Mouse (Mus musculus) splenic B cell, adult 2 months (primary cell): Measurements from ENCODE around the gene Sbf2.

Source experiments
- DNase-seq: peaks from one replicate; pipeline ENCODE4 v3.0.0-alpha.2; 2011; ENCODE audit warnings: low read depth, low spot score
- H3K27me3 ChIP-seq: 2 replicates; pipeline ENCODE4 v1.6.1; 2012; ENCODE audit warnings: mild to moderate bottlenecking, low read length, moderate library complexity, mixed read lengths; ENCODE audit not compliant: control insufficient read depth, poor library complexity, insufficient read depth, severe bottlenecking
- H3K36me3 ChIP-seq: 2 replicates; pipeline ENCODE4 v1.6.1; 2012; ENCODE audit warnings: mild to moderate bottlenecking, low read length, moderate library complexity, mixed read lengths; ENCODE audit not compliant: control insufficient read depth, poor library complexity, insufficient read depth, severe bottlenecking

The Sbf2 gene

GRCm38 (mm10) chr7:110305486-110305885 is 309.2 kb downstream of the Sbf2 start:
- DNase-seq, result no peak
- Histone ChIP-seq H3K27me3 (no peaks in the 10 kb centered on the region), H3K36me3 (no peaks in the 10 kb centered on the region)

DNA sequence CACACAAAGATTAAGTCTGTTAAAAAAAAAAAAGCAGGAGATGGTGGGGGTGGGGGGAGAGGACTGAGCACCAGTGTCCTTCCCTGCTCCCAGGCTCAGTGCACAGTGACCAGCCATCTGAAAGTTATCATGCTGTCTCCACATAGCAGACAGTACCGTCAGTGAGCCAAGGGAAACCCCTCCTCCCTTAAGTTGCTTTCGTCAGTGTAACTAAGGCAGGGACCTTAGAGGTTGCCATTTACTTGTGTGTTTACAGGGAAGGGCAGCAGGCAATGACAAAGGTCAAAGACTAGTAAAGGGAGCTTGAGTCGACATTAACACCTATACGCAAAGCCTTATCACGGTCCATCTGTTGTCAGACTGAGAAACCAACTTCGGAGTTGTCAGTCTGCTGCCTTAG is 311.8 kb downstream of the Sbf2 start:
- DNase-seq, result no peak
- H3K27me3 ChIP-seq, result no peaks in the 10 kb centered on the region
- no peaks in the 10 kb centered on the region for H3K36me3 ChIP-seq

- H3K27me3 ChIP-seq, result no peaks in the 10 kb centered on the region
- no peaks in the 10 kb centered on the region for H3K36me3 ChIP-seq
- DNase-seq, result no peak
Measured at GRCm38 (mm10) chr7:110298739-110299410, 315.8 kb downstream of the Sbf2 start.

DNA sequence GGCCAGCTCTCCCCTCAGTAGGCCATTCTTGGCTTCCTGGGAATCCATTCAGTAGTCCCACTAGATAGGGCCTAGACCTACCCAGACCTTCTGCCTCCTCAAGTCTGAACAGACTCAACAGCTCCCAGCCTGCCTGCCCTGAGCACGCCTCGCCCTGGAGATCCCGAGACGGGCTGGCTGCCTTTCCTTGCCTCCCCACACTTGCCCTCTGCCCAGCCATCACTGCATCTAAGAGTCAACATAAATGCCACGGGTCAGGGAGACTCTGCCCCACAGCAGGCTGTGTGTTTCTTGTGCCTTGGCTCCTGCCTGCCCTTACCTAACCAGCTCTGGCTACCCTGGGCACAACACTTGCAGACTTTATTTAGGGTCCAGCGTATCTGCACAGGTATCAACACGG is 316.6 kb downstream of the Sbf2 start:
- Histone ChIP-seq H3K27me3 (no peaks in the 10 kb centered on the region), H3K36me3 (no peaks in the 10 kb centered on the region)
- no peak for DNase-seq

GRCm38 (mm10) chr7:110297611-110298010 is 317.1 kb downstream of the Sbf2 start:
- no peak for DNase-seq
- Histone ChIP-seq H3K36me3 (no peaks in the 10 kb centered on the region), H3K27me3 (no peaks in the 10 kb centered on the region)

DNA sequence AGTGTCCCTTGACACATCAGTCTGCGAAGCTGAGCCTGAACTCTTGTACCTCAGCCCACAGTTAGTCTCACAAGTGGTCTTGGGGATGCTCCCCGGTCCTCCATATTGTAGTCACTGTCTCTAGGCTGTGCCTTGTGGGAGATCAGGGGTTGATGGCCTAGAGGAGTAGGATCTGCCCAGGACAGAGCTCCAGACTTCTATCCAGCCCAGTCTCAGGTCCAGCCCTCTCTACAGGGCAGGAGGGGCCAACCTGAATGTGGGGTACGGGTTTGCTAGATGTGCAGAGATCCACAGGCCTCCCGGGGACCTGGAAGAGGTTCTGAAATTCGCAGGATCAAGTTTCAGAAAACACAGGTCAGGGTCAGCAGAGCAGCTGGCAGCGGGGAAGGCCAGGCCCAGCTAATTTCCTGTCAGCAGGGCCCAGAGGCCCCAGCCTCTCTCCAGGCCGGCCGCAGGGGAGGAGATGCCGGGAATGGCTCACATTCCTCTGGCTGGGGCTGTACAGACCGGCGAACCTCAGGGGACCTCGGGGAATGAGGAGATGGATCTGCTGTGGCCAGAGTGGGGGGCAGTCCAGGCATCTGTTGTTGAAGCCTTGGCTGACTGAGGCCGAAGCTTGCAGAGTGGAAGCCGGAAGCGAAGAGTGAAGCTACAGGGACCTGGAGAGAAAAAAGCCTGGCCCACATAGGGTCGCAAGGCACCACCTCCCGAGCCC is 317.7 kb downstream of the Sbf2 start:
- no peaks in the 10 kb centered on the region for H3K27me3 ChIP-seq
- no peak for DNase-seq
- no peaks in the 10 kb centered on the region for H3K36me3 ChIP-seq

DNA sequence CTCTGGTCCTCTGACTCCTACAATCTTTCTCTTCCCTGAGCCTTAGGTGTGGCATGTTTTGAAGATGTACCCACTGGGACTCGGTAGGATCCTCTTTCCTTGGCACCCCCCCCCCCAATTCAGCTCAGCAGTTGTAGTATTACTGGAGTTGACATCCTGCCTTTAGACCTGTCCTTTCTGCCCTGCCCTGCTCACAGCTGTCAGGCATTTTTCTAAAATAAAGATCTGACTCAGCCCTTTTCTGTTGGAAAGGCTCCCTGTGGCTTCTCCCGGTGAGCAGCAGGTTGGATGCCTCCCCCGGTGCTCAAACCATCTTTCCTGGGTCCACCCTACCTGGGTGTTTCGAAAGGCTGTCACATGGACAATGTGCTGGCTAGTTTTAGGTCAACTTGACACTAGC is 325.1 kb downstream of the Sbf2 start:
- Histone ChIP-seq H3K36me3 (0 out of 2 replicates have a peak, but pooled peaks cover 2% of the 10 kb centered on the region), H3K27me3 (no peaks in the 10 kb centered on the region)
- no peak for DNase-seq

- H3K36me3 ChIP-seq, result peaks cover 5% of the 10 kb centered on the region; the same call in 1 of the 2 replicates
- DNase-seq, result no peak
- H3K27me3 ChIP-seq, result no peaks in the 10 kb centered on the region
Measured at GRCm38 (mm10) chr7:110288731-110289191, 326.0 kb downstream of the Sbf2 start.

- Histone ChIP-seq H3K36me3 (peaks cover 6% of the 10 kb centered on the region; the same call in 1 of the 2 replicates), H3K27me3 (no peaks in the 10 kb centered on the region)
- no peak for DNase-seq
Measured at GRCm38 (mm10) chr7:110288191-110288604, 326.5 kb downstream of the Sbf2 start.

GRCm38 (mm10) chr7:110287476-110288071 is 327.1 kb downstream of the Sbf2 start:
- no peak for DNase-seq
- Histone ChIP-seq H3K27me3 (no peaks in the 10 kb centered on the region), H3K36me3 (peaks cover 6% of the 10 kb centered on the region; the same call in 1 of the 2 replicates)

DNA sequence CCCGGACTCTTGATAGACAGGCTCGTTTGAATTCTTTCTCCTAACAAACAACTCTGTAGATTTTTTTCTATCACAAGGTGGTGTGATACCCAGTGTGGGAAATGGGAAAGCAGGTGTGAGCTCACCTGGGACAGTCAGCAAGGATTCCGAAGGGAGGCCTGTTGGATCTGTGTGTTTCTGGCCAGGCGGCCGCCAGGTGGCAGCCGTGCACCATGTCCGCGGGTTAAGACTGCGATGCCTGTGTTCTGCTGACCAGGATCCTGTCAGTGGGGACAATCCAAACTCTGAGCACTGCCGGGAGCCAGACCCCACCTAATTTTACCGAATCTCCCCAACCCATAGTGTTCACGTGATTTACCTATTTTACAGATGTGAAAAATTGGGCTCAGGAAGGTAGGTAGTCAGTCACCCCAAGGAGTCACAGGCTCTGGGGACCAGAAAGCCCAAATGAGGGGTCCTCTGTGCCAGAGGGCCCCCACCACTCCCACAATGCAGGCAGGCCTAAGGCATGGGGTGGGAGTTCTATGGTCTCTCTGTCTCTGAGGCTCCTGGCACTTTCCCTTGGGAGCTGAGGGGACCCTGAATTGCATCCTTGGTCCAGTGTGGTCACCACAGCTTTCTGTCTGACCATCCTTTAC is 327.8 kb downstream of the Sbf2 start:
- H3K36me3 ChIP-seq, result peaks cover 7% of the 10 kb centered on the region
- peak; percentile 84 for DNase-seq
- no peaks in the 10 kb centered on the region for H3K27me3 ChIP-seq

- Histone ChIP-seq H3K27me3 (no peaks in the 10 kb centered on the region), H3K36me3 (peaks cover 12% of the 10 kb centered on the region)
- DNase-seq, result peak; percentile 94
Measured at GRCm38 (mm10) chr7:110286198-110286732, 328.5 kb downstream of the Sbf2 start.

DNA sequence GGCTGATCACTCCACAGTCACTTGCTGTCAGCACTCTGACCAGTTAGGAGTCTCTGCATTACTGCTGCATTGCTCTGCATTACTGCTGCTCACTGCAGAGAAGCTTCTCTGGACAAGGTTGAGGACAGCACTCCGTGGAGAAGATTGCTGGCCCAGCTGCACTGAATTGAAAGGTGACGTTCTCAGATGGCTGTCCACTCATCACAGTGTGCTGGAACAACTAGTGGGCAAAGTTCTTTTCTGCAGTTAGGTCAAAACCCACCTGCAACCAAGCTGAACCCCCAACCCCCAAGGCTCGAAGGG is 328.9 kb downstream of the Sbf2 start:
- no peak for DNase-seq
- no peaks in the 10 kb centered on the region for H3K27me3 ChIP-seq
- peaks cover 16% of the 10 kb centered on the region for H3K36me3 ChIP-seq

DNA sequence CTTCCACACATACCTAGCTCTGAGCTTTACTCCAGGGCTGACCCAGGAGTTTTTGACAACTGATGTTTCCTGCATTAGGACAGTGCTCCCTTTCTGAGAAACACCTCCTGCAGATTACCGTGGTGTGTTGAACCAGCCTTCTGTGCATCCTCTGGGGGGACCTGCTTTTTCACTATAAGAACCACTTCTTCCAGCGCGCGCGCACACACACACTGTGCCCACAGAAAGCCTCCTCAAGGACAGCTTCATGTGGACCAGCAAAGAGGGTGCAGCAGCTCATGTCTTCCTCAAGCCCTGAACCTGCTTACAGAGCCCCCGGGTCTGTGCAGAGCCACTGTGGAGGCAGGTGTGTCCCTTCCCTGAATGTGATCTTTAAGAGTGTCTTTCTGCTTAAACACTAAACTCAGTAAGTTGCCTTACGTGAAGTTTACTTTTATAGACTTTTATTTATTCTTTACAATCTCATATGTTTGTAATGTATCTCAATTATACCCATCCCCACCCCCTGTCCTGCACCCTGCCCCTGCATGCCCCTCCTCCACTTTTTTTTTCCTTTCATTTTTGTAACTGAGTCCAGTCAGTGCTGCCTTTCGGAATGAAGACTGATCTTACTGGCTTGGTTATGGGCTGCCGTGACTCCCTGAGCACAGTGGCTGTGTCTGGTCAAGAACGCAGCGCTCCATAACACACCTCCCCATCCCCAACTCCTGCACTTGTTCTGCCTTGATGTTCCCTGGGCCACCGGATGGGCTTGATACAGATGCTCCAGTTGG is 329.5 kb downstream of the Sbf2 start:
- no peaks in the 10 kb centered on the region for H3K27me3 ChIP-seq
- peaks cover 17% of the 10 kb centered on the region for H3K36me3 ChIP-seq
- DNase-seq, result no peak
